Mouse (Mus musculus) liver, embryonic 14.5 days (tissue): ENCODE results near the gene Zc3hav1l. TPM values are rescaled to one million over a fixed set of nuclear protein-coding genes. Genes with fewer than 3 reads are reported as not detected.

Experiments
- ATAC-seq: fragments of 200-750 bp; cut with Nextera tagmentation; 2 replicates; pipeline ENCODE4 v1.8.0; 2017; ENCODE audit warnings: moderate number of reproducible peaks, mild to moderate bottlenecking, moderate library complexity; ENCODE audit not compliant: insufficient read depth
- DNase-seq, 3 experiments: peaks; one replicate each; pipeline ENCODE4 v3.0.0-alpha.2; 2012 to 2013; ENCODE audit warnings: low read depth in 3 of 3, low spot score in 3 of 3
- H3K27ac ChIP-seq: fragments of 300-500 bp; sonication (generic); 2 replicates; pipeline ENCODE4 v1.5.1; 2014; ENCODE audit warnings: moderate library complexity, mild to moderate bottlenecking, control low read depth, inconsistent platforms
- H3K27me3 ChIP-seq: fragments of 300-500 bp; sonication (generic); 2 replicates; pipeline ENCODE4 v1.6.1; 2014; ENCODE audit warnings: mild to moderate bottlenecking, low read length, moderate library complexity; ENCODE audit not compliant: control insufficient read depth, insufficient read depth
- H3K36me3 ChIP-seq: fragments of 300-500 bp; sonication (generic); replicated peaks from 2 replicates; pipeline ENCODE4 v1.6.1; 2014; ENCODE audit warnings: low read depth; ENCODE audit not compliant: control insufficient read depth, insufficient read depth
- H3K4me1 ChIP-seq, 2 experiments: fragments of 200-500 bp in 1 of 2; fragments of 300-500 bp in 1 of 2; sonication (generic) in 1 of 2; replicated peaks; 2 replicates each; pipeline ENCODE4 v1.6.1; 2012 to 2014; ENCODE audit warnings: antibody characterized with exemption in 1 of 2, inconsistent platforms in 1 of 2, low read length in 1 of 2; ENCODE audit not compliant: control insufficient read depth in 2 of 2, insufficient read depth in 2 of 2
- H3K4me2 ChIP-seq: fragments of 300-500 bp; sonication (generic); 2 replicates; pipeline ENCODE4 v1.6.1; 2014; ENCODE audit warnings: low read depth, mild to moderate bottlenecking, control low read depth, moderate library complexity
- H3K4me3 ChIP-seq, 2 experiments: fragments of 200-500 bp in 1 of 2; fragments of 300-500 bp in 1 of 2; sonication (generic) in 1 of 2; 2 replicates each; pipeline ENCODE4 v1.5.1; 2012 to 2014; ENCODE audit warnings: low read depth in 2 of 2, low read length in 2 of 2, mild to moderate bottlenecking in 2 of 2, control low read depth in 1 of 2, inconsistent platforms in 1 of 2, moderate library complexity in 1 of 2; ENCODE audit not compliant: insufficient read depth in 1 of 2
- H3K9ac ChIP-seq: fragments of 300-500 bp; sonication (generic); replicated peaks from 2 replicates; pipeline ENCODE4 v1.6.1; 2014; ENCODE audit warnings: mild to moderate bottlenecking, control low read depth, moderate library complexity
- H3K9me3 ChIP-seq: fragments of 300-500 bp; sonication (generic); 2 replicates; pipeline ENCODE4 v1.6.1; 2016; ENCODE audit warnings: low read length, mixed read lengths; ENCODE audit not compliant: control insufficient read depth
- CTCF ChIP-seq: IDR thresholded peaks from 2 replicates; pipeline ENCODE4 v1.5.1; 2016; ENCODE audit warnings: antibody characterized with exemption, low read depth, control low read depth
- EP300 ChIP-seq: IDR thresholded peaks from 2 replicates; pipeline ENCODE4 v1.6.1; 2016; ENCODE audit warnings: antibody characterized with exemption, low read depth
- WGBS: fragments of 180-500 bp; shearing (Covaris S2); extraction: QIAGEN DNeasy Blood & Tissue Kit; methylation state at CpG from one replicate; pipeline ENCODE4 v1.1.7; 2014; ENCODE audit not compliant: insufficient replicate concordance; 5-methylcytosine and 5-hydroxymethylcytosine counted together
- polyA plus RNA-seq, 2 experiments: library from polyadenylated mRNA; depleted of rRNA in 1 of 2; stranded (reverse) in 1 of 2; unstranded in 1 of 2; fragments of >200 nt; fragmentation: Nextera tagmentation in 1 of 2; extraction: Ambion mirVana in 1 of 2; gene quantifications; 2 replicates each; pipeline versions ENCODE4 v1.2.1 to v1.2.3; 2012 to 2014

Zc3hav1l gene
- polyA plus RNA-seq, 2 experiments = 1.4 to 3.9 TPM

DNA sequence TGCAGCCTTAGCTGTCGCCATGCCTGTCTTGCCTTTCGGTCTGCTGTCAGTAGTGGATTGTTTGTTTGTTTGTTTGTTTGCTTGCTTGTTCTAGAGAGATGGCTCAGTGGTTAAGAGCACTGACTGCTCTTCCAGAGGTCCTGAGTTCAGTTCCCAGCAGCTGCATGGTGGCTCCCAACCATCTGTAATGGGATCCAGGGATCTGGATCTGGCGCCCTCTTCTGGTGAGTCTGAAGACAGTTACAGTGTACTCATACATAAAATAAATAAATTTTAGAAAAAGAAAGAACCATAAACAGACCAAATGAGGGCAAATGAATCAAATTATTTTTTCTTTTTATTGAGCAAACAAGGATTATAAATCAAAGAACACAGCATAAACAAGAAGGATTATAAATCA, 5.9 kb upstream of the Zc3hav1l start:
- TF ChIP-seq CTCF (peak; percentile 60), EP300 (no peak)
- peaks cover 0 to under 1% of the 10 kb centered on the region in 2 experiments; a peak in 2 of 4 replicates for H3K4me1 ChIP-seq
- DNase-seq = no peak
- H3K9me3 ChIP-seq = no peaks in the 10 kb centered on the region
- H3K36me3 ChIP-seq = peaks cover 62% of the 10 kb centered on the region
- H3K27ac ChIP-seq = no peak overlapping the region
- no peak overlapping the region for H3K9ac ChIP-seq
- no peaks in the 10 kb centered on the region for H3K27me3 ChIP-seq
- ATAC-seq = no peak
- no peak overlapping the region for H3K4me3 ChIP-seq
- 77% methylated on average over 3 of the region's 3 CpGs for WGBS
- H3K4me2 ChIP-seq = no peak overlapping the region

DNA sequence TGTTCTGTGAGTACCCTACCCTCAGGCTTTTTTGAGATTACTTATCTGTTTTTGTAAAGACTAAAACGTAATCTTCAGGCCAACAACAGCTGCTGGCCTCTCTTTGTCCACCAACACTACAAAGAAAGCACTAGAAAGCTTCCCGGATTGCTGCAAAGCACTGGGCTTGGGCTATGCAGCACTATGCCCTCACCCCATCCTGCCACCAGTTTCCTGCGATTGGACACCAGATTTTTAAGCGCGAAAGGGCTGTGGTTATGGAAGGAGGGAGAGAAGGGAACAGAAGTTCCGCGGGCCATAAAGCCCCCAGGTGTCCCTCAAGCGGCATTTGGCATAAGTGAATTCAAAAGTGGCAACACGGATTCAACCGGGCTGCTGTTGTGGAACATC, 818 bp downstream of the Zc3hav1l start:
- Histone ChIP-seq H3K4me1 (peaks cover 0 to 14% of the 10 kb centered on the region in 2 experiments; a peak in 3 of 4 replicates), H3K27me3 (no peaks in the 10 kb centered on the region), H3K27ac (no peak overlapping the region), H3K4me2 (peak overlapping the region; percentile 79), H3K9me3 (no peaks in the 10 kb centered on the region), H3K9ac (peak overlapping the region; percentile 82), H3K4me3 (peak overlapping the region; percentile 81 to 87), H3K36me3 (peaks cover 5% of the 10 kb centered on the region; the same call in 1 of the 2 replicates)
- WGBS = 2% methylated on average over 10 of the region's 10 CpGs
- DNase-seq = no peak
- ATAC-seq = no peak
- TF ChIP-seq CTCF (no peak), EP300 (no peak)

DNA sequence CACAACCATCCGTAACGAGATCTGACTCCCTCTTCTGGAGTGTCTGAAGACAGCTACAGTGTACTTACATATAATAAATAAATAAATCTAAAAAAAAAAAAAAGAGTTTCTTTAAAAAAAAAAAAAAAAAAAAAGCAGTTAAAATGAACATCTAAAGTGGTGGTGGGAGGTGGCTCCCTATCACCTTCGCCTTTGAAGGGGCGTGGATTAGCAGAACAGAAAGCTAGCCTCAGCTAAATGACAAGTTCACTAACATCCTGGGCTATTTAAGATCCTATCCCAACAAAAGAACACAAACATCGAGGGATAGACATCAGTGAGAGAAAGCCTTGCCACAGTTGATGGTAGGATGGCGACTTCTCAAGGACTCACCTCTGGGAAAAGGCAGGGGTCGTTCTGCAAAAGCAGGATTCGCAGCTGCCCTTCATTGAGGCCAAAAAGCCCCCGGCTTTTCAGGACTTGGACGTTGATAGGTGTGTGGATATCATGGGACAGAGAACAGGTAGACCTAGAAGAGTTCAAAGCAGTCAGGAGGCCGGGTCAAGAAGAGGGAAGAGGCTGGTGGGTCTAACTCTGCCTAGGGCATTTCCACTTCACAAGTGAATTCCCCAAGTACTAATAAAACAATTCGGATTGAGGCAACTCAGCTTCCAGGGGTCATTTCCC, 1.3 kb downstream of the Zc3hav1l start:
- no peak overlapping the region for H3K27ac ChIP-seq
- H3K36me3 ChIP-seq = peaks cover 5% of the 10 kb centered on the region; the same call in 1 of the 2 replicates
- peaks cover 0 to 14% of the 10 kb centered on the region in 2 experiments; a peak in 3 of 4 replicates for H3K4me1 ChIP-seq
- WGBS = 49% methylated on average over 12 of the region's 12 CpGs
- peak overlapping the region; percentile 81 to 87; a peak in 3 of 4 replicates for H3K4me3 ChIP-seq
- TF ChIP-seq CTCF = no peak
- no peak for TF ChIP-seq EP300
- peak overlapping the region; percentile 79 for H3K4me2 ChIP-seq
- H3K9ac ChIP-seq = no peak overlapping the region
- H3K27me3 ChIP-seq = no peaks in the 10 kb centered on the region
- DNase-seq (no peak), ATAC-seq (no peak)
- no peaks in the 10 kb centered on the region for H3K9me3 ChIP-seq

DNA sequence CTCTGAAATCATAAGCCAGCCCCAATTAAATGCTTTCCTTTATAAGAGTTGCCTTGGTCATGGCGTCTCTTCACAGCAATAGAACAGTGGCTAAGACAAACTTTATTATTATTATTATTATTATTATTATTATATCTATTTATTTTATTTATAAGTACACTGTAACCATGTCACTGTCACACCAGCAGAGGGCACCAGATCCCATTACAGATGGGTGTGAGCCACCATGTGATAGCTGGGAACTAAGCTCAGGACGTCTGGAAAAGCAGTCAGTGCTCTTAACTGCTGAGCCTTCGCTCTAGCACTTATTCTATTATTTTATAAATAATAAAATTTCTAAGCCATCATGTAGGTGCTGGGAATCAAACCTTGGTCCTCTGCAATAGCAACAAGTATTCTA, 5.4 kb downstream of the Zc3hav1l start:
- ATAC-seq = no peak
- peak; percentile 42 for TF ChIP-seq CTCF
- no peak for TF ChIP-seq EP300

DNA sequence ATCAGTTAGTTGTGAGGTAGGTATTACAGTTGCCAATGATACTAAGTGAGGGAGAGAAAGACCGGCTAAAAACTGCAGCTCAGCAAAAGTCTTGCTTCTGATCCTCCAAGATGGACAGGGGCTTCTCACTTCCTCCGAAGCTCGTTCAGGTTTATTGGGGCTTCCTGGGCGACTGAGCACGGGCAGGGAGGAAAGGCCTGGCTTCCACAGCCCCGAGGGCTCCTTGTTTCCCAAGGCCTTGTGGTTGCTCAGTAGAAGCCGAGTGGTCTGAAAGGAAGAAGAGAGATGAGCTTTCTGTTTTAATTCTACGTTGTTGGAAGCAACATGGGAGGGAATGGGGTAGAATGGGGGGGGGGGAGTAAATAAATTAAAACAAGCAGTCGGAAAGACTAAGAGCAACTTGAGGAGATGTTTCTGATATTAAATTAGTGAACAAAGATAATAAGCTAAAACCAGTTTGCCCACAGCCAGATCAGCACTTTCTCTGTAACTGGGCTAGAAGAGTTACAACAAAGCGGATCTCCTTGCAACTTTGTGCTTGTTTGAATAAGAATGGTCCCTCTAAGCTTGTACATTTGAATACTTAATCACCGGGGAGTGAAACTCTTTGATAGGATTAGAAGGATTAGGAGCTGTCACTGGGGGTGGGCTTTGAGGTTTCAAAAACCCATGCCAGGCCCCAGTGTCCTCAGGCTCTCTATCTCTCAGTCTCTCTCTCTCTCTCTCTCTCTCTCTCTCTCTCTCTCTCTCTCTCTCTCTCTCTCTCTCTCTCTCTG, 6.0 kb downstream of the Zc3hav1l start:
- no peak overlapping the region for H3K9ac ChIP-seq
- DNase-seq (no peak), ATAC-seq (no peak)
- H3K9me3 ChIP-seq = no peaks in the 10 kb centered on the region
- no peak overlapping the region for H3K4me2 ChIP-seq
- TF ChIP-seq CTCF = no peak
- TF ChIP-seq EP300 = no peak
- WGBS = 75% methylated on average over 11 of the region's 11 CpGs
- peaks cover 0 to 5% of the 10 kb centered on the region in 2 experiments; a peak in 2 of 4 replicates for H3K4me1 ChIP-seq
- no peak overlapping the region for H3K4me3 ChIP-seq
- H3K36me3 ChIP-seq = peaks cover 8% of the 10 kb centered on the region
- H3K27ac ChIP-seq = no peak overlapping the region
- H3K27me3 ChIP-seq = no peaks in the 10 kb centered on the region

More for the DNA sequence above, 5.4 kb downstream of the Zc3hav1l start:
- no peaks in the 10 kb centered on the region for H3K9me3 ChIP-seq
- WGBS = 63% methylated on average over 3 of the region's 3 CpGs
- H3K27ac ChIP-seq = no peak overlapping the region
- H3K4me2 ChIP-seq = no peak overlapping the region
- H3K27me3 ChIP-seq = no peaks in the 10 kb centered on the region
- no peak overlapping the region for H3K4me3 ChIP-seq
- H3K4me1 ChIP-seq = peaks cover 0 to 8% of the 10 kb centered on the region in 2 experiments; a peak in 2 of 4 replicates
- no peak for DNase-seq
- peaks cover 8% of the 10 kb centered on the region for H3K36me3 ChIP-seq
- H3K9ac ChIP-seq = no peak overlapping the region
